12 mouse cellular contexts compared by ENCODE assay signal in genomic region chr3:98009190-98009840, GRCm38 (mm10).
"Had no signal": no experiment of that assay in that cellular context is flagged by ENCODE, and none has a peak within 500 bp of the region (broad histone marks: within the 10 kb centered on the region; RNA-seq: fewer than 3 reads in every experiment).

No protein-coding gene starts in this region.

- DNase-seq: kidney, adult 8-10 months; kidney, postnatal 10 days; kidney, postnatal 36 days; left cerebral cortex, postnatal 4 days; liver, postnatal 0 days; lung, embryonic 14.5 days; midbrain, embryonic 14.5 days; right cerebral cortex, adult 18-20 months; right cerebral cortex, postnatal 14 days; right cerebral cortex, postnatal 4 days; thymus, postnatal 25 days had no signal

- ATAC-seq: liver, postnatal 0 days; lung, postnatal 0 days had no signal
